Mouse (Mus musculus): ENCODE data around the gene Tm4sf20. TPM values are rescaled to one million over a fixed set of nuclear protein-coding genes. Genes with fewer than 3 reads are reported as not detected.

Tm4sf20 gene
- total and polyA plus RNA-seq, 3 experiments: not detected

- Histone ChIP-seq H3K36me3 (replicated peaks in 1 of 2; ENCODE audit: control insufficient read depth in 1 of 2, insufficient read depth in 1 of 2, low read length in 1 of 2) (no peaks in the 10 kb centered on the region), H3K4me2 (ENCODE audit: insufficient read depth, low read depth, poor library complexity, severe bottlenecking) (no peak overlapping the region), H3K27ac (ENCODE audit: insufficient read depth, low read depth) (no peak overlapping the region), H3K9me3 (replicated peaks; ENCODE audit: low read length) (no peaks in the 10 kb centered on the region), H3K79me2 (replicated peaks; ENCODE audit: control insufficient read depth, extremely low read depth, insufficient read depth, poor library complexity, severe bottlenecking) (no peaks in the 10 kb centered on the region), H3K9ac (ENCODE audit: insufficient read depth, low read depth) (no peak overlapping the region), H3K4me1 (ENCODE audit: control insufficient read depth in 1 of 2, insufficient read depth in 2 of 2) (0 out of 4 replicates have a peak, but pooled peaks cover 0 to 4% of the 10 kb centered on the region in 2 experiments), H3K27me3 (replicated peaks) (no peaks in the 10 kb centered on the region), H3K4me3 (replicated peaks in 1 of 3; ENCODE audit: low read depth in 2 of 3, low read length in 2 of 3, poor library complexity in 1 of 3) (no peak overlapping the region)
- no peak for DNase-seq (ENCODE audit: extremely low read depth)
- in situ Hi-C loops (cut with MboI; ENCODE audit: low pct_ligation_motif_present, low pct_unique_long_range_greater_than_20kb, low sequenced_read_pairs): loop anchor here (25.0 kb wide), 1 partner anchor 211 kb away; no protein-coding TSS in a partner anchor
- dilution Hi-C loops (cut with MboI; ENCODE audit: extremely low pct_ligation_motif_present, extremely low pct_unique_long_range_greater_than_20kb, low sequenced_read_pairs): no loop called here
- TF ChIP-seq JUND (conservative IDR thresholded peaks at IDR 0.05; ENCODE audit: low read depth, low read length): no peak
- no peak for TF ChIP-seq PAX5 (IDR thresholded peaks at IDR 0.05; ENCODE audit: low read length)
- no peak for TF ChIP-seq USF1 (IDR thresholded peaks at IDR 0.05; ENCODE audit: low read depth, low read length)
- peak in 1 of 2 experiments; percentile 47; a peak in 2 of 4 replicates for TF ChIP-seq CTCF (conservative IDR thresholded peaks at IDR 0.05 in 1 of 2, IDR thresholded peaks at IDR 0.05 in 1 of 2; ENCODE audit: low read depth in 2 of 2, low read length in 2 of 2)
- peak; percentile 21; the same call in 1 of the 2 replicates for TF ChIP-seq SMC3 (IDR thresholded peaks at IDR 0.05; ENCODE audit: low read depth, low read length)
These were observed 4.9 kb upstream of the Tm4sf20 start for GRCm38 (mm10) chr1:82773208-82773607.

- H3K36me3 ChIP-seq (replicated peaks in 1 of 2; ENCODE audit: control insufficient read depth in 1 of 2, insufficient read depth in 1 of 2, low read length in 1 of 2): no peaks in the 10 kb centered on the region
- no peak overlapping the region for H3K27ac ChIP-seq (ENCODE audit: insufficient read depth, low read depth)
- no peaks in the 10 kb centered on the region for H3K79me2 ChIP-seq (replicated peaks; ENCODE audit: control insufficient read depth, extremely low read depth, insufficient read depth, poor library complexity, severe bottlenecking)
- H3K4me1 ChIP-seq (ENCODE audit: control insufficient read depth in 1 of 2, insufficient read depth in 2 of 2): 0 out of 4 replicates have a peak, but pooled peaks cover 0 to 4% of the 10 kb centered on the region in 2 experiments
- no peaks in the 10 kb centered on the region for H3K27me3 ChIP-seq (replicated peaks)
- TF ChIP-seq UBTF (IDR thresholded peaks at IDR 0.05; ENCODE audit: low read depth, low read length): no peak
- TF ChIP-seq MAFK (IDR thresholded peaks at IDR 0.05; ENCODE audit: insufficient replicate concordance, low read length): no peak
- dilution Hi-C loops (cut with MboI; ENCODE audit: extremely low pct_ligation_motif_present, extremely low pct_unique_long_range_greater_than_20kb, low sequenced_read_pairs) (no loop called here), in situ Hi-C loops (cut with MboI; ENCODE audit: low pct_ligation_motif_present, low pct_unique_long_range_greater_than_20kb, low sequenced_read_pairs) (loop anchor here (25.0 kb wide), 1 partner anchor 210 kb away; no protein-coding TSS in a partner anchor)
- no peak overlapping the region for H3K4me2 ChIP-seq (ENCODE audit: insufficient read depth, low read depth, poor library complexity, severe bottlenecking)
- H3K9ac ChIP-seq (ENCODE audit: insufficient read depth, low read depth): no peak overlapping the region
- DNase-seq (ENCODE audit: extremely low read depth): no peak
- H3K4me3 ChIP-seq (replicated peaks in 1 of 3; ENCODE audit: low read depth in 2 of 3, low read length in 2 of 3, poor library complexity in 1 of 3): no peak overlapping the region
- no peaks in the 10 kb centered on the region for H3K9me3 ChIP-seq (replicated peaks; ENCODE audit: low read length)
These were observed 4.2 kb upstream of the Tm4sf20 start for GRCm38 (mm10) chr1:82772428-82772827.

- in situ Hi-C loops (cut with MboI; ENCODE audit: low pct_ligation_motif_present, low pct_unique_long_range_greater_than_20kb, low sequenced_read_pairs) (loop anchor here (25.0 kb wide), 1 partner anchor 209 kb away; no protein-coding TSS in a partner anchor), dilution Hi-C loops (cut with MboI; ENCODE audit: extremely low pct_ligation_motif_present, extremely low pct_unique_long_range_greater_than_20kb, low sequenced_read_pairs) (no loop called here)
- no peaks in the 10 kb centered on the region for H3K27me3 ChIP-seq (replicated peaks)
- H3K27ac ChIP-seq (ENCODE audit: insufficient read depth, low read depth): no peak within 1 kb of the TSS
- no peak for DNase-seq (ENCODE audit: extremely low read depth)
- H3K4me2 ChIP-seq (ENCODE audit: insufficient read depth, low read depth, poor library complexity, severe bottlenecking): no peak within 1 kb of the TSS
- no peaks in the 10 kb centered on the region for H3K79me2 ChIP-seq (replicated peaks; ENCODE audit: control insufficient read depth, extremely low read depth, insufficient read depth, poor library complexity, severe bottlenecking)
- H3K9ac ChIP-seq (ENCODE audit: insufficient read depth, low read depth): no peak within 1 kb of the TSS
- TF ChIP-seq USF2 (conservative IDR thresholded peaks at IDR 0.05; ENCODE audit: low read depth, low read length): no peak
- no peak for TF ChIP-seq NRF1 (IDR thresholded peaks at IDR 0.05; ENCODE audit: low read depth, low read length)
- TF ChIP-seq ZNF384 (IDR thresholded peaks at IDR 0.05; ENCODE audit: low read depth, low read length): no peak
- TF ChIP-seq POLR2AphosphoS2 (IDR thresholded peaks at IDR 0.05; ENCODE audit: low read depth, low read length): no peak
- no peak for TF ChIP-seq POLR2A (IDR thresholded peaks at IDR 0.05; ENCODE audit: low read depth, low read length)
- TF ChIP-seq CHD2 (IDR thresholded peaks at IDR 0.05; ENCODE audit: low read length): no peak
- no peak for TF ChIP-seq JUND (conservative IDR thresholded peaks at IDR 0.05; ENCODE audit: low read depth, low read length)
- no peak for TF ChIP-seq RAD21 (IDR thresholded peaks at IDR 0.05; ENCODE audit: low read depth, low read length)
- no peak for TF ChIP-seq E2F4 (IDR thresholded peaks at IDR 0.05; ENCODE audit: insufficient replicate concordance, low read depth, low read length)
- no peak for TF ChIP-seq ELF1 (IDR thresholded peaks at IDR 0.05; ENCODE audit: low read depth, low read length)
- H3K4me3 ChIP-seq (replicated peaks in 1 of 3; ENCODE audit: low read depth in 2 of 3, low read length in 2 of 3, poor library complexity in 1 of 3): no peak within 1 kb of the TSS
- 0 out of 4 replicates have a peak, but pooled peaks cover 0 to 4% of the 10 kb centered on the region in 2 experiments for H3K4me1 ChIP-seq (ENCODE audit: control insufficient read depth in 1 of 2, insufficient read depth in 2 of 2)
- H3K36me3 ChIP-seq (replicated peaks in 1 of 2; ENCODE audit: control insufficient read depth in 1 of 2, insufficient read depth in 1 of 2, low read length in 1 of 2): no peaks in the 10 kb centered on the region
- H3K9me3 ChIP-seq (replicated peaks; ENCODE audit: low read length): no peaks in the 10 kb centered on the region
These were observed 2.8 kb upstream of the Tm4sf20 start, which contains the start of gene Gm47791 for GRCm38 (mm10) chr1:82771022-82771586. Gene Gm47791 (minus strand): TSS chr1:82771243.
